Comparison of ENCODE assay signal across 10 mouse cellular contexts in the genomic region with DNA sequence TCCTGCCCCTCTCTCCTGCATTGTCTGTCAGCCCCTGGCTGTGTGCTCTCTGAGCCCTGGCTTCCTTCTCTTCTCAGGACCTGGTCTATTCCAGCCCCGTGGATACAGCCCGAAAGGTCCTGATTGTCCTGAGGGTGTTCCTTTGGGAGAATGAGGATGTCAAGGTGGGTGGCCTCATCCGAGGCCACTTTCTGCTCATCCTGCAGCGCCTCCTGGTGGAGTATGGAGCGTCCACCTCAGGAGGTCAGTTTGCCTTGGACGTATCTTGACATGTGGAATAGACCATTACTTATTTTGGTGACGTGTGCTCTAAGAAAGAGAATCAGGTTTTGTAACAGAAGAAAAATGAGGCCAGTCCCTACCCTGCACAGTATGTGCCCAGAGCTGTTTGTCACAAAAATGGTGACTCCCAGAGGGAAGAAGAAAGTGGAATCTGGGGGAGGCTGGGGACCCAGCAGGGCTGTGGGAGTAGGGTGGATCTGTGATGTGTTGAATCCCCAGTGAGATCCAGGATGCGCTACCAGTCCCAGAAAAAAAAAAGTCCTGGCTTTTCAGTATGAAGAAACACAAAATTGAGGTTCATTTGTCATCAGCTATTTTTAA. TPM values are rescaled to one million over a fixed set of nuclear protein-coding genes. Genes with fewer than 3 reads are reported as not detected.
DNase-seq lines count a peak whose midpoint lies in the region; ATAC-seq and TF ChIP-seq lines count a peak whose summit lies in the region.
"Had no signal": no experiment of that assay in that cellular context is flagged by ENCODE, and none has a peak within 500 bp of the region (broad histone marks: within the 10 kb centered on the region; RNA-seq: fewer than 3 reads in every experiment).

No protein-coding gene starts in this region.

- peaks cover 79% of the 10 kb centered on the region for H3K27me3 ChIP-seq in intestine, postnatal 0 days (replicated peaks; ENCODE audit: control insufficient read depth, insufficient read depth, low read length)
- H3K27me3 ChIP-seq in intestine, embryonic 15.5 days (replicated peaks): peaks cover 11% of the 10 kb centered on the region
- peaks cover 16% of the 10 kb centered on the region for H3K27me3 ChIP-seq in CH12.LX (replicated peaks)

- TF ChIP-seq EP300 in CH12.LX (IDR thresholded peaks at IDR 0.05; ENCODE audit: low read length): no peak

- H3K9me3 ChIP-seq in intestine, postnatal 0 days (ENCODE audit: control insufficient read depth): no peaks in the 10 kb centered on the region
- H3K9me3 ChIP-seq in intestine, embryonic 15.5 days: no peaks in the 10 kb centered on the region
- H3K9me3 ChIP-seq in CH12.LX (replicated peaks; ENCODE audit: low read length): no peaks in the 10 kb centered on the region
- H3K9me3 ChIP-seq: heart, embryonic 15.5 days had no signal

- peak; percentile 68 for TF ChIP-seq RAD21 in CH12.LX (IDR thresholded peaks at IDR 0.05; ENCODE audit: low read depth, low read length)

- no peak overlapping the region for H3K4me3 ChIP-seq in intestine, postnatal 0 days (ENCODE audit: low read depth, low read length)
- H3K4me3 ChIP-seq in intestine, embryonic 15.5 days (replicated peaks): no peak overlapping the region
- no peak overlapping the region for H3K4me3 ChIP-seq in CH12.LX (replicated peaks in 1 of 3; ENCODE audit: low read depth in 2 of 3, low read length in 2 of 3, poor library complexity in 1 of 3)
- no peak overlapping the region for H3K4me3 ChIP-seq in olfactory bulb, adult 2 months (ENCODE audit: insufficient read depth, low read depth, low read length)
- H3K4me3 ChIP-seq: heart, embryonic 15.5 days; myocyte had no signal

- no peak overlapping the region for H3K4me2 ChIP-seq in intestine, postnatal 0 days (replicated peaks; ENCODE audit: low read depth)
- no peak overlapping the region for H3K4me2 ChIP-seq in intestine, embryonic 15.5 days (replicated peaks)
- no peak overlapping the region for H3K4me2 ChIP-seq in CH12.LX (ENCODE audit: insufficient read depth, low read depth, poor library complexity, severe bottlenecking)
- H3K4me2 ChIP-seq: heart, embryonic 15.5 days had no signal

- no peak for TF ChIP-seq POLR2A in CH12.LX (IDR thresholded peaks at IDR 0.05; ENCODE audit: low read depth, low read length)
- no peak for TF ChIP-seq POLR2A in olfactory bulb, adult 2 months (IDR thresholded peaks at IDR 0.05; ENCODE audit: insufficient read depth, low read depth, low read length)

- dilution Hi-C loops in CH12.LX (cut with MboI; ENCODE audit: extremely low pct_ligation_motif_present, extremely low pct_unique_long_range_greater_than_20kb, low sequenced_read_pairs): no loop called here

- no peak overlapping the region for H3K27ac ChIP-seq in intestine, postnatal 0 days (ENCODE audit: low read depth, low read length)
- H3K27ac ChIP-seq in intestine, embryonic 15.5 days: no peak overlapping the region
- H3K27ac ChIP-seq in CH12.LX (ENCODE audit: insufficient read depth, low read depth): no peak overlapping the region
- peak overlapping the region; percentile 85 for H3K27ac ChIP-seq in olfactory bulb, adult 2 months (ENCODE audit: insufficient read depth, low read depth, low read length)
- H3K27ac ChIP-seq: heart, embryonic 15.5 days had no signal

- H3K4me1 ChIP-seq in intestine, postnatal 0 days (replicated peaks; ENCODE audit: control insufficient read depth, insufficient read depth, low read length): no peaks in the 10 kb centered on the region
- H3K4me1 ChIP-seq in intestine, embryonic 15.5 days (replicated peaks): no peaks in the 10 kb centered on the region
- no peaks in the 10 kb centered on the region for H3K4me1 ChIP-seq in CH12.LX (ENCODE audit: control insufficient read depth in 1 of 2, insufficient read depth in 2 of 2)
- H3K4me1 ChIP-seq in olfactory bulb, adult 2 months (ENCODE audit: control insufficient read depth, insufficient read depth, low read length): peaks cover 33% of the 10 kb centered on the region
- H3K4me1 ChIP-seq: heart, embryonic 15.5 days had no signal

- H3K36me3 ChIP-seq in intestine, postnatal 0 days (ENCODE audit: control insufficient read depth, insufficient read depth): no peaks in the 10 kb centered on the region
- H3K36me3 ChIP-seq in intestine, embryonic 15.5 days: no peaks in the 10 kb centered on the region
- H3K36me3 ChIP-seq in CH12.LX (replicated peaks in 1 of 2; ENCODE audit: control insufficient read depth in 1 of 2, insufficient read depth in 1 of 2, low read length in 1 of 2): no peaks in the 10 kb centered on the region
- H3K36me3 ChIP-seq: heart, embryonic 15.5 days had no signal

- in situ Hi-C loops in CH12.LX (cut with MboI; ENCODE audit: low pct_ligation_motif_present, low pct_unique_long_range_greater_than_20kb, low sequenced_read_pairs): loop anchor here (5.0 kb wide), 1 partner anchor 45 kb away; no protein-coding TSS in a partner anchor

- H3K9ac ChIP-seq in intestine, postnatal 0 days (ENCODE audit: low read depth, low read length): no peak overlapping the region
- H3K9ac ChIP-seq in intestine, embryonic 15.5 days: no peak overlapping the region
- H3K9ac ChIP-seq in CH12.LX (ENCODE audit: insufficient read depth, low read depth): no peak overlapping the region
- H3K9ac ChIP-seq: heart, embryonic 15.5 days had no signal

- no peaks in the 10 kb centered on the region for H3K79me2 ChIP-seq in CH12.LX (replicated peaks; ENCODE audit: control insufficient read depth, extremely low read depth, insufficient read depth, poor library complexity, severe bottlenecking)

- WGBS in intestine, postnatal 0 days: 27% methylated on average over 8 of the region's 8 CpGs
- 23% methylated on average over 8 of the region's 8 CpGs for WGBS in intestine, embryonic 15.5 days
- 19% methylated on average over 8 of the region's 8 CpGs for WGBS in olfactory bulb, adult 2 months

- no peak for DNase-seq in CH12.LX (ENCODE audit: extremely low read depth)
- DNase-seq in NIH3T3 (ENCODE audit: low read depth): peak; percentile 80
- DNase-seq in cerebellum, postnatal 25 days: peak; percentile 77 to 88
- peak; percentile 18 for DNase-seq in layer of hippocampus, adult 9-10 months (ENCODE audit: low spot score)

- ATAC-seq in intestine, postnatal 0 days: no peak
- ATAC-seq in intestine, embryonic 15.5 days: no peak
- no peak for ATAC-seq in activated CD4-positive, CD25-positive, alpha-beta regulatory T cell, adult 4 months

- peak; percentile 82 for TF ChIP-seq CTCF in intestine, postnatal 0 days (IDR thresholded peaks at IDR 0.05; ENCODE audit: low read depth)
- peak; percentile 48 to 82 for TF ChIP-seq CTCF in CH12.LX (conservative IDR thresholded peaks at IDR 0.05 in 1 of 2, IDR thresholded peaks at IDR 0.05 in 1 of 2; ENCODE audit: low read depth in 2 of 2, low read length in 2 of 2)
- TF ChIP-seq CTCF in olfactory bulb, adult 2 months (IDR thresholded peaks at IDR 0.05; ENCODE audit: insufficient read depth, low read depth, low read length): peak; percentile 65

RNA-seq across cellular contexts. Expression of a gene that starts 20.7 kb away (rescaled TPM):
- polyA plus RNA-seq in intestine, postnatal 0 days (2015; fragmentation: Nextera tagmentation; extraction: Ambion mirVana): 3.5 and 4.2 TPM in 2 replicates
- 12.0 and 12.6 TPM in 2 replicates for polyA plus RNA-seq in intestine, embryonic 15.5 days (2015; fragmentation: Nextera tagmentation; extraction: Ambion mirVana)
- total RNA-seq in CH12.LX (2012; rRNA removed): 37.1 and 48.8 TPM in 2 replicates
- 35.1 and 35.7 TPM in 2 replicates for total RNA-seq in CH12.LX (2014; rRNA removed)
- 42.9 and 43.6 TPM in 2 replicates for polyA plus RNA-seq in CH12.LX (2012; ENCODE audit: insufficient read length, low read depth)
- not detected in 2 replicates for polyA plus RNA-seq in olfactory bulb, adult 2 months (2012; ENCODE audit: insufficient read depth, insufficient read length, low replicate concordance, missing spikeins)
- 10 to 100 TPM; 23.4 to 28.1 TPM for polyA plus RNA-seq in activated CD4-positive, CD25-positive, alpha-beta regulatory T cell, adult 4 months (2017; shearing (Covaris generic))

RNA-seq across cellular contexts. Expression of a gene that starts 37.3 kb away (rescaled TPM):
- polyA plus RNA-seq in intestine, postnatal 0 days (2015; fragmentation: Nextera tagmentation; extraction: Ambion mirVana): not detected in 2 replicates
- not detected in 2 replicates for polyA plus RNA-seq in intestine, embryonic 15.5 days (2015; fragmentation: Nextera tagmentation; extraction: Ambion mirVana)
- total RNA-seq in CH12.LX (2012; rRNA removed) (0.04 TPM in 1 of 2 replicates, not detected in the other), CH12.LX (2014; rRNA removed) (not detected in 2 replicates)
- not detected in 2 replicates for polyA plus RNA-seq in CH12.LX (2012; ENCODE audit: insufficient read length, low read depth)
- polyA plus RNA-seq in olfactory bulb, adult 2 months (2012; ENCODE audit: insufficient read depth, insufficient read length, low replicate concordance, missing spikeins): not detected in 2 replicates
- not detected for polyA plus RNA-seq in activated CD4-positive, CD25-positive, alpha-beta regulatory T cell, adult 4 months (2017; shearing (Covaris generic))
- polyA plus RNA-seq: heart, embryonic 15.5 days had no signal

RNA-seq across cellular contexts. Expression of a gene that starts 39.9 kb away (rescaled TPM):
- 68.7 and 69.5 TPM in 2 replicates for polyA plus RNA-seq in intestine, postnatal 0 days (2015; fragmentation: Nextera tagmentation; extraction: Ambion mirVana)
- 163 and 172 TPM in 2 replicates for polyA plus RNA-seq in intestine, embryonic 15.5 days (2015; fragmentation: Nextera tagmentation; extraction: Ambion mirVana)
- total RNA-seq in CH12.LX (2012; rRNA removed) (130 and 159 TPM in 2 replicates), CH12.LX (2014; rRNA removed) (77.6 and 94.3 TPM in 2 replicates)
- 214 and 253 TPM in 2 replicates for polyA plus RNA-seq in CH12.LX (2012; ENCODE audit: insufficient read length, low read depth)
- polyA plus RNA-seq in olfactory bulb, adult 2 months (2012; ENCODE audit: insufficient read depth, insufficient read length, low replicate concordance, missing spikeins): 282 TPM in 1 of 2 replicates, not detected in the other
- 10 to 100 TPM; 32.6 to 51.4 TPM for polyA plus RNA-seq in activated CD4-positive, CD25-positive, alpha-beta regulatory T cell, adult 4 months (2017; shearing (Covaris generic))

RNA-seq across cellular contexts. Expression of a gene that starts 48.1 kb away (rescaled TPM):
- polyA plus RNA-seq in intestine, postnatal 0 days (2015; fragmentation: Nextera tagmentation; extraction: Ambion mirVana): not detected in 2 replicates
- polyA plus RNA-seq in intestine, embryonic 15.5 days (2015; fragmentation: Nextera tagmentation; extraction: Ambion mirVana): not detected in 2 replicates
- total RNA-seq in CH12.LX (2012; rRNA removed): 0.04 TPM in 2 replicates
- not detected in 2 replicates for total RNA-seq in CH12.LX (2014; rRNA removed)
- not detected in 2 replicates for polyA plus RNA-seq in CH12.LX (2012; ENCODE audit: insufficient read length, low read depth)
- polyA plus RNA-seq in olfactory bulb, adult 2 months (2012; ENCODE audit: insufficient read depth, insufficient read length, low replicate concordance, missing spikeins): not detected in 2 replicates
- polyA plus RNA-seq in activated CD4-positive, CD25-positive, alpha-beta regulatory T cell, adult 4 months (2017; shearing (Covaris generic)): not detected
- polyA plus RNA-seq: heart, embryonic 15.5 days; myocyte had no signal

RNA-seq across cellular contexts. Expression of a gene that starts 59.7 kb away (rescaled TPM):
- polyA plus RNA-seq in intestine, postnatal 0 days (2015; fragmentation: Nextera tagmentation; extraction: Ambion mirVana): 86.1 and 99.0 TPM in 2 replicates
- polyA plus RNA-seq in intestine, embryonic 15.5 days (2015; fragmentation: Nextera tagmentation; extraction: Ambion mirVana): 256 and 273 TPM in 2 replicates
- total RNA-seq in CH12.LX (2012; rRNA removed) (167 and 225 TPM in 2 replicates), CH12.LX (2014; rRNA removed) (558 and 575 TPM in 2 replicates)
- polyA plus RNA-seq in CH12.LX (2012; ENCODE audit: insufficient read length, low read depth): 433 and 587 TPM in 2 replicates
- not detected in 2 replicates for polyA plus RNA-seq in olfactory bulb, adult 2 months (2012; ENCODE audit: insufficient read depth, insufficient read length, low replicate concordance, missing spikeins)
- 100 to 1,000 TPM; 170 to 212 TPM for polyA plus RNA-seq in activated CD4-positive, CD25-positive, alpha-beta regulatory T cell, adult 4 months (2017; shearing (Covaris generic))
